Mouse (Mus musculus) heart, adult 2 months (tissue): ENCODE measurements around the gene Dpp4.

Source experiments
- CTCF ChIP-seq: fragments of 200-600 bp; IDR thresholded peaks from 2 replicates; pipeline ENCODE4 v1.8.1; 2022; ENCODE audit warnings: antibody characterized with exemption, mild to moderate bottlenecking, moderate library complexity
- EP300 ChIP-seq: fragments of 200-500 bp; IDR thresholded peaks from 2 replicates; pipeline ENCODE4 v1.6.1; 2011; ENCODE audit warnings: low read depth, low read length, control low read depth; ENCODE audit not compliant: insufficient read depth

- TF ChIP-seq CTCF (no peak), EP300 (no peak)
Observed at GRCm38 (mm10) chr2:62423343-62423776, 11.3 kb upstream of the Dpp4 start.
